Comparison of ENCODE assay signal across 8 mouse cellular contexts in the genomic region with DNA sequence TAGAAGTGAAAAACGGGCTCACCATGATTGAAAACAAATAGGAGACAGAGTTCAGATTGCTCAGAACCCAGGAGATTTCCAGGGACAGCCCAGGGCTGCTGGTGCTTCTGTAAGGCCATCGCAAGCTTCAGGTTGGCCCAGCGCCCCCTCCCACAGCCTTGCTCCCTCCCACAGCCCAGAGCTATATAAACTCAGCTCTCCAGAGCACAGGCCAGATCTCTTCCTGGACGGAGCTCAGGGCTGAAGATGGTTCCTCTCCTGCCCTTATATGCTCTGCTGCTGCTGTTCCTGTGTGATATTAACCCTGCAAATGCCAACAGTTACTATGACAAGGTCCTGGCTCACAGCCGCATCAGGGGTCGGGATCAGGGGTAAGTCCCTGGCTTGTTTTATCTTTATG. TPM values are rescaled to one million over a fixed set of nuclear protein-coding genes. Genes with fewer than 3 reads are reported as not detected.
DNase-seq lines count a peak whose midpoint lies in the region; ATAC-seq lines count a peak whose summit lies in the region.

Gene Postn (plus strand): TSS at position 213 of the 400 bp plus-strand sequence.

- 33% methylated on average over 6 of the region's 6 CpGs for WGBS in embryonic facial prominence, embryonic 11.5 days
- 33% methylated on average over 6 of the region's 6 CpGs for WGBS in lung, embryonic 16.5 days

- DNase-seq in left cerebral cortex, postnatal 10 days (ENCODE audit: extremely low spot score in 1 of 2, low spot score in 2 of 2): peak in 1 of 2 experiments; percentile 26
- DNase-seq in left cerebral cortex, postnatal 25 days (ENCODE audit: low spot score in 2 of 2): no peak
- peak; percentile 36 for DNase-seq in embryonic facial prominence, embryonic 11.5 days (ENCODE audit: low spot score)
- no peak for DNase-seq in spleen, postnatal 36 days (ENCODE audit: low spot score in 2 of 2)
- no peak for DNase-seq in layer of hippocampus, adult 11-12 months (ENCODE audit: low spot score)
- DNase-seq in right cerebral cortex, postnatal 14 days: no peak

- no peak within 1 kb of the TSS for H3K27ac ChIP-seq in embryonic facial prominence, embryonic 11.5 days (replicated peaks; ENCODE audit: low read depth, low read length)
- peak within 1 kb of the TSS; percentile 25 for H3K27ac ChIP-seq in lung, embryonic 16.5 days (ENCODE audit: low read length)

- H3K9me3 ChIP-seq in embryonic facial prominence, embryonic 11.5 days (replicated peaks; ENCODE audit: control insufficient read depth, low read length): no peaks in the 10 kb centered on the region
- no peaks in the 10 kb centered on the region for H3K9me3 ChIP-seq in lung, embryonic 16.5 days (ENCODE audit: control insufficient read depth, low read length)

- ATAC-seq in embryonic facial prominence, embryonic 11.5 days (replicated peaks; ENCODE audit: insufficient number of reproducible peaks, low FRiP score, low TSS enrichment, low read depth): no peak; the same call in 1 of the 2 replicates
- peak; percentile 22 to 33; a peak in 1 of 4 replicates for ATAC-seq in hematopoietic stem cell, adult 5-6 weeks (replicated peaks in 1 of 2; ENCODE audit: insufficient read depth in 1 of 2, low FRiP score in 2 of 2, low TSS enrichment in 1 of 2, low read depth in 1 of 2, poor library complexity in 2 of 2, severe bottlenecking in 2 of 2)
- ATAC-seq in lung, embryonic 16.5 days (ENCODE audit: low read depth): no peak

- intact Hi-C loops in left cerebral cortex, postnatal 10 days (cut with DNase I): no loop called here
- intact Hi-C loops in left cerebral cortex, postnatal 25 days (cut with DNase I): loop anchor here (5.0 kb wide), 1 partner anchor 226 kb away; no protein-coding TSS in a partner anchor

- no peak within 1 kb of the TSS for H3K9ac ChIP-seq in embryonic facial prominence, embryonic 11.5 days (replicated peaks; ENCODE audit: low read length)
- peak within 1 kb of the TSS; percentile 24; the same call in 1 of the 2 replicates for H3K9ac ChIP-seq in lung, embryonic 16.5 days (ENCODE audit: low read length)

- H3K4me1 ChIP-seq in embryonic facial prominence, embryonic 11.5 days (ENCODE audit: control insufficient read depth, insufficient read depth, low read length): no peaks in the 10 kb centered on the region
- H3K4me1 ChIP-seq in lung, embryonic 16.5 days (replicated peaks; ENCODE audit: control insufficient read depth, insufficient read depth, low read length): peaks cover 5% of the 10 kb centered on the region; the same call in 1 of the 2 replicates

- H3K36me3 ChIP-seq in embryonic facial prominence, embryonic 11.5 days (replicated peaks; ENCODE audit: control insufficient read depth, insufficient read depth, low read depth, low read length): no peaks in the 10 kb centered on the region
- H3K36me3 ChIP-seq in lung, embryonic 16.5 days (ENCODE audit: control insufficient read depth, insufficient read depth, low read length): no peaks in the 10 kb centered on the region

- H3K4me2 ChIP-seq in embryonic facial prominence, embryonic 11.5 days (ENCODE audit: low read depth, low read length): no peak within 1 kb of the TSS
- H3K4me2 ChIP-seq in lung, embryonic 16.5 days (ENCODE audit: low read depth, low read length): 0 out of 2 replicates have a peak within 1 kb of the TSS, but pooled peaks have one; percentile 10

- H3K4me3 ChIP-seq in embryonic facial prominence, embryonic 11.5 days (ENCODE audit: low read depth, low read length): no peak within 1 kb of the TSS
- peak within 1 kb of the TSS; percentile 25 for H3K4me3 ChIP-seq in lung, embryonic 16.5 days (ENCODE audit: low read length)

- no peaks in the 10 kb centered on the region for H3K27me3 ChIP-seq in embryonic facial prominence, embryonic 11.5 days (ENCODE audit: control insufficient read depth, insufficient read depth, low read length)
- no peaks in the 10 kb centered on the region for H3K27me3 ChIP-seq in lung, embryonic 16.5 days (ENCODE audit: control insufficient read depth, insufficient read depth, low read depth, low read length)

RNA-seq across cellular contexts. Expression of gene Postn, which starts in this region (rescaled TPM):
- total RNA-seq in left cerebral cortex, postnatal 10 days (2021): 10 to 100 TPM; 10.8 to 10.9 TPM
- 1 to 10 TPM; 3.6 to 3.9 TPM for total RNA-seq in left cerebral cortex, postnatal 25 days (2021)
- polyA plus RNA-seq in embryonic facial prominence, embryonic 11.5 days (2014; fragmentation: Nextera tagmentation; extraction: Ambion mirVana): 72.8 and 87.5 TPM in 2 replicates
- total RNA-seq in hematopoietic stem cell, adult 5-6 weeks (2017): 11.6 and 15.8 TPM in 2 replicates
- 165 and 177 TPM in 2 replicates for polyA plus RNA-seq in lung, embryonic 16.5 days (2015; fragmentation: Nextera tagmentation; extraction: Ambion mirVana)

Comparison
In these comparisons a context has a peak if more than half of its experiments do, and no peak if none do; other contexts are left out.
1. ATAC-seq: peak in hematopoietic stem cell, adult 5-6 weeks (2 of 2); none in embryonic facial prominence, embryonic 11.5 days (single experiment) and lung, embryonic 16.5 days (single experiment).